Mouse (Mus musculus) heart, postnatal 0 days (tissue): ENCODE results near the gene Map2k5.

Source experiments
- CTCF ChIP-seq: IDR thresholded peaks from 2 replicates; pipeline ENCODE4 v1.5.1; 2016; ENCODE audit warnings: antibody characterized with exemption, control low read depth, low read depth
- EP300 ChIP-seq: IDR thresholded peaks from 2 replicates; pipeline ENCODE4 v1.6.1; 2016; ENCODE audit warnings: antibody characterized with exemption, low read depth

DNA sequence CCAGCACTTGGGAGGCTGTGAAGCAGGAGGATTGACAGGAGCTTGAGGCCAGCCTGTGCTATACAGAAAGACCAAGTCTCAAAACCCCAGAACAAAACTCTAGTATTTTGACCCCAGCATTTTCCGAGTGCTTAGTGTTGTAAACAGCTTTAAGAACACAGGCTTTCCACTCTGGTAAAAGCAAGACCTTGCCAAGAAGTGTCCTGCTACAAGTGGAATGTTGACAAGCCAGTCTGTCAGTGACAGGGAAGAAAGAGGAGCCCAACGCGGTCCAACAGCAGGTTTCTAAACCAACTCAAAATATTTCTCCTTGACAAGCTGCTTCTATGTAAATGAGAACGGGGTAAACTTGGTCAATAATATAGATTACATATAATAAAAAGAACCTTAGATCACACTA is 148.6 kb downstream of the Map2k5 start:
- TF ChIP-seq CTCF (no peak), EP300 (no peak)
